Mouse (Mus musculus): ENCODE data around the gene Gm17535.
"Not testable (repeated sequence)": the region's sequence is repeated elsewhere in the genome, so short reads cannot be mapped to it uniquely, and the experiment has no call there.

Gm17535 gene

DNA sequence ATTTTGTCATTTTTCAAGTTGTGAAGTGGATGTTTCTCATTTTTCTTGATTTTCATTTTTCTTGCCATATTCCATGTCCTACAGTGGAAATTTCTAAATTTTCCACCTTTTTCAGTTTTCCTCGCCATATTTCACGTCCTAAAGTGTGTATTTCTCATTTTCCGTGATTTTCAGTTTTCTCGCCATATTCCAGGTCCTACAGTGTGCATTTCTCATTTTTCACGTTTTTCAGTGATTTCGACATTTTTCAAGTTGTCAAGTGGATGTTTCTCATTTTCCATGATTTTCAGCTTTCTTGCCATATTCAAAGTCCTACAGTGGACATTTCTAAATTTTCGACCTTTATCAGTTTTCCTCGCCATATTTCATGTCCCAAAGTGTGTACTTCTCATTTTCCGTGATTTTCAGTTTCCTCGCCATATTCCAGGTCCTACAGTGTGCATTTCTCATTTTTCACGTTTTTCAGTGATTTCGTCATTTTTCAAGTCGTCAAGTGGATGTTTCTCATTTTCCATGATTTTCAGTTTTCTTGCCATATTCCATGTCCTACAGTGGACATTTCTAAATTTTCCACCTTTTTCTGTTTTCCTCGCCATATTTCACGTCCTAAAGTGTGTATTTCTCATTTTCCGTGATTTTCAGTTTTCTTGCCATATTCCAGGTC is 10.3 kb upstream of the Gm17535 start:
- DNase-seq (ENCODE audit: low read depth in 1 of 2, low spot score in 2 of 2), result peak; percentile 100

DNA sequence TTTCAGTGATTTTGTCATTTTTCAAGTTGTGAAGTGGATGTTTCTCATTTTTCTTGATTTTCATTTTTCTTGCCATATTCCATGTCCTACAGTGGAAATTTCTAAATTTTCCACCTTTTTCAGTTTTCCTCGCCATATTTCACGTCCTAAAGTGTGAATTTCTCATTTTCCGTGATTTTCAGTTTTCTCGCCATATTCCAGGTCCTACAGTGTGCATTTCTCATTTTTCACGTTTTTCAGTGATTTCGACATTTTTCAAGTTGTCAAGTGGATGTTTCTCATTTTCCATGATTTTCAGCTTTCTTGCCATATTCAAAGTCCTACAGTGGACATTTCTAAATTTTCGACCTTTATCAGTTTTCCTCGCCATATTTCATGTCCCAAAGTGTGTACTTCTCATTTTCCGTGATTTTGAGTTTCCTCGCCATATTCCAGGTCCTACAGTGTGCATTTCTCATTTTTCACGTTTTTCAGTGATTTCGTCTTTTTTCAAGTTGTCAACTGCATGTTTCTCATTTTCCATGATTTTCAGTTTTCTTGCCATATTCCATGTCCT is 9.4 kb upstream of the Gm17535 start, which contains the start of gene Gm10717:
TSS of gene Gm10717 (plus strand) at position 506 of the 556 bp plus-strand sequence.
- DNase-seq (ENCODE audit: low read depth in 1 of 2, low spot score in 2 of 2), result peak; percentile 29 to 57

DNA sequence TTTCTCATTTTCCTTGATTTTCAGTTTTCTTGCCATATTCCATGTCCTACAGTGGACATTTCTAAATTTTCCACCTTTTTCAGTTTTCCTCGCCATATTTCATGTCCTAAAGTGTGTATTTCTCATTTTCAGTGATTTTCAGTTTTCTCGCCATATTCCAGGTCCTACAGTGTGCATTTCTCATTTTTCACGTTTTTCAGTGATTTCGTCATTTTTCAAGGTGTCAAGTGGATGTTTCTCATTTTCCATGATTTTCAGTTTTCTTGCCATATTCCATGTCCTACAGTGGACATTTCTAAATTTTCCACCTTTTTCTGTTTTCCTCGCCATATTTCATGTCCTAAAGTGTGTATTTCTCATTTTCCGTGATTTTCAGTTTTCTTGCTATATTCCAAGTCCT is 8.7 kb upstream of the Gm17535 start:
- DNase-seq (ENCODE audit: low read depth in 1 of 2, low spot score in 2 of 2), result peak; percentile 77 to 84

DNA sequence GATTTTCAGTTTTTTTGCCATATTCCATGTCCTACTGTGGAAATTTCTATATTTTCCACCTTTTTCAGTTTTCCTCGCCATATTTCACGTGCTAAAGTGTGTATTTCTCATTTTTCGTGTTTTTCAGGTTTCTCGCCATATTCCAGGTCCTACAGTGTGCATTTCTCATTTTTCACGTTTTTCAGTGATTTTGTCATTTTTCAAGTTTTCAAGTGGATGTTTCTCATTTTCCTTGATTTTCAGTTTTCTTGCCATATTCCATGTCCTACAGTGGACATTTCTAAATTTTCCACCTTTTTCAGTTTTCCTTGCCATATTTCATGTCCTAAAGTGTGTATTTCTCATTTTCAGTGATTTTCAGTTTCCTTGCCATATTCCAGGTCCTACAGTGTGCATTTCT is 8.3 kb upstream of the Gm17535 start:
- not testable (repeated sequence) for DNase-seq (ENCODE audit: low read depth in 1 of 2, low spot score in 2 of 2)

DNA sequence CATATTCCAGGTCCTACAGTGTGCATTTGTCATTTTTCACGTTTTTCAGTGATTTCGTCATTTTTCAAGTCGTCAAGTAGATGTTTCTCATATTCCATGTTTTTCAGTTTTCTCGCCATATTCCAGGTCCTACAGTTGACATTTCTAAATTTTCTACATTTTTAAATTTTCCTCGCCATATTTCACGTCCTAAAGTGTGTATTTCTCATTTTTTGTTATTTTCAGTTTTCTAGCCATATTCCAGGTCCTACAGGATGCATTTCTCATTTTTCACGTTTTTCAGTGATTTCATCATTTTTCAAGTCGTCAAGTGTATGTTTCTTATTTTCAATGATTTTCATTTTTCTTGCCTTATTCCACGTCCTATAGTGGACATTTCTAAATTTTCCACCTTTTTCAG is 7.7 kb upstream of the Gm17535 start:
- not testable (repeated sequence) for DNase-seq (ENCODE audit: low read depth in 1 of 2, low spot score in 2 of 2)

DNA sequence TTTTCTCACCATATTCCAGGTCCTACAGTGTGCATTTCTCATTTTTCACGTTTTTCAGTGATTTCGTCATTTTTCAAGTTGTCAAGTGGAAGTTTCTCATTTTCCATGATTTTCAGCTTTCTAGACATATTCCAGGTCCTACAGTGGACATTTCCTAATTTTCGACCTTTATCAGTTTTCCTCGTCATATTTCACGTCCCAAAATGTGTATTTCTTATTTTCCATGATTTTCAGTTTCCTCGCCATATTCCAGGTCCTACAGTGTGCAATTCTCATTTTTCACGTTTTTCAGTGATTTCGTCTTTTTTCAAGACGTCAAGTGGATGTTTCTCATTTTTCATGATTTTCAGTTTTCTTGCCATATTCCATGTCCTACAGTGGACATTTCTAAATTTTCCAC is 7.2 kb upstream of the Gm17535 start:
- not testable (repeated sequence) for DNase-seq (ENCODE audit: low read depth in 1 of 2, low spot score in 2 of 2)

DNA sequence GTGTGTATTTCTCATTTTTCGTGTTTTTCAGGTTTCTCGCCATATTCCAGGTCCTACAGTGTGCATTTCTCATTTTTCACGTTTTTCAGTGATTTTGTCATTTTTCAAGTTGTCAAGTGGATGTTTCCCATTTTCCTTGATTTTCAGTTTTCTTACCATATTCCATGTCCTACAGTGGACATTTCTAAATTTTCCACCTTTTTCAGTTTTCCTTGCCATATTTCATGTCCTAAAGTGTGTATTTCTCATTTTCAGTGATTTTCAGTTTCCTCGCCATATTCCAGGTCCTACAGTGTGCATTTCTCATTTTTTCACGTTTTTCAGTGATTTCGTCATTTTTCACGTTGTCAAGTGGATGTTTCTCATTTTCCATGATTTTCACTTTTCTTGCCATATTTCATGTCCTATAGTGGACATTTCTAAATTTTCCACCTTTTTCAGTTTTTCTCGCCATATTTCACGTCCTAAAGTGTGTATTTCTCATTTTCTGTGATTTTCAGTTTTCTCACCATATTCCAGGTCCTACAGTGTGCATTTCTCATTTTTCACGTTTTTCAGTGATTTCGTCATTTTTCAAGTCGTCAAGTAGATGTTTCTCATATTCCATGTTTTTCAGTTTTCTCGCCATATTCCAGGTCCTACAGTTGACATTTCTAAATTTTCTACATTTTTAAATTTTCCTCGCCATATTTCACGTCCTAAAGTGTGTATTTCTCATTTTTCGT is 5.0 kb upstream of the Gm17535 start:
- peak; percentile 37 to 48 for DNase-seq (ENCODE audit: low read depth in 1 of 2, low spot score in 2 of 2)

DNA sequence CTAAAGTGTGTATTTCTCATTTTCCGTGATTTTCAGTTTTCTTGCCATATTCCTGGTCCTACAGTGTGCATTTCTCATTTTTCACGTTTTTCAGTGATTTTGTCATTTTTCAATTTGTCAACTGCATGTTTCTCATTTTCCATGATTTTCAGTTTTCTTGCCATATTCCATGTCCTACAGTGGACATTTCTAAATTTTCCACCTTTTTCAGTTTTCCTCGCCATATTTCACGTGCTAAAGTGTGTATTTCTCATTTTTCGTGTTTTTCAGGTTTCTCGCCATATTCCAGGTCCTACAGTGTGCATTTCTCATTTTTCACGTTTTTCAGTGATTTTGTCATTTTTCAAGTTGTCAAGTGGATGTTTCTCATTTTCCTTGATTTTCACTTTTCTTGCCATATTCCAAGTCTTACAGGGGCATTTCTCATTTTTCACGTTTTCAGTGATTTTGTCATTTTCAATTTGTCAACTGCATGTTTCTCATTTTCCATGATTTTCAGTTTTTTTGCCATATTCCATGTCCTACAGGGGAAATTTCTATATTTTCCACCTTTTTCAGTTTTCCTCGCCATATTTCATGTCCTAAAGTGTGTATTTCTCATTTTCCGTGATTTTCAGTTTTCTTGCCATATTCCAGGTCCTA is 3.6 kb upstream of the Gm17535 start:
- not testable (repeated sequence) for DNase-seq (ENCODE audit: low read depth in 1 of 2, low spot score in 2 of 2)

DNA sequence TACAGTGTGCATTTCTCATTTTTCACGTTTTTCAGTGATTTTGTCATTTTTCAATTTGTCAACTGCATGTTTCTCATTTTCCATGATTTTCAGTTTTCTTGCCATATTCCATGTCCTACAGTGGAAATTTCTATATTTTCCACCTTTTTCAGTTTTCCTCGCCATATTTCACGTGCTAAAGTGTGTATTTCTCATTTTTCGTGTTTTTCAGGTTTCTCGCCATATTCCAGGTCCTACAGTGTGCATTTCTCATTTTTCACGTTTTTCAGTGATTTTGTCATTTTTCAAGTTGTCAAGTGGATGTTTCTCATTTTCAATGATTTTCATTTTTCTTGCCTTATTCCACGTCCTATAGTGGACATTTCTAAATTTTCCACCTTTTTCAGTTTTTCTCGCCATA is 2.2 kb downstream of the Gm17535 start, which contains the start of gene Gm10715:
TSS of gene Gm10715 (plus strand) at position 301 of the 400 bp plus-strand sequence.
- DNase-seq (ENCODE audit: low read depth in 1 of 2, low spot score in 2 of 2), result not testable (repeated sequence)

DNA sequence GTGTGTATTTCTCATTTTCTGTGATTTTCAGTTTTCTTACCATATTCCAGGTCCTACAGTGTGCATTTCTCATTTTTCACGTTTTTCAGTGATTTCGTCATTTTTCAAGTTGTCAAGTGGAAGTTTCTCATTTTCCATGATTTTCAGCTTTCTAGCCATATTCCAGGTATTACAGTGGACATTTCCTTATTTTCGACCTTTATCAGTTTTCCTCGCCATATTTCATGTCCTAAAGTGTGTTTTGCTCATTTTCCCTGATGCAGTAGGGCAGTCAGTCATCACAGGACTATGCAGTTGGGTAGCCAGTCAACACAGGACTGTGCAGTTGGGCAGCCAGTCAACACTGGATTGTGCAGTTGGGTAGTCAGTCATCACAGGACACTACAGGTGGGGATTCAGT is 3.8 kb downstream of the Gm17535 start:
- DNase-seq (ENCODE audit: low read depth in 1 of 2, low spot score in 2 of 2), result not testable (repeated sequence)

Data from monocyte, adult 2 months (primary cell).